Mouse (Mus musculus) kidney, adult 2 months (tissue): ENCODE measurements at regions not wholly inside any gene's neighbourhood (a gene's known extent, or its start where the extent isn't known, plus 50 kb on each side); places are given as distances from the start of the nearest gene placed in this dataset.

Experiments
- DNase-seq: peaks from one replicate; pipeline ENCODE4 v3.0.0; 2021
- H3K27ac ChIP-seq: fragments of 200-500 bp; 2 replicates; pipeline ENCODE4 v1.5.1; 2012; ENCODE audit warnings: low read depth, low read length, control low read depth, inconsistent platforms; ENCODE audit not compliant: insufficient read depth
- H3K27me3 ChIP-seq: fragments of 200-500 bp; replicated peaks from 2 replicates; pipeline ENCODE4 v1.6.1; 2012; ENCODE audit warnings: mild to moderate bottlenecking, moderate library complexity, low read length, inconsistent platforms; ENCODE audit not compliant: control insufficient read depth, insufficient read depth
- H3K36me3 ChIP-seq: fragments of 200-500 bp; 2 replicates; pipeline ENCODE4 v1.6.1; 2012; ENCODE audit warnings: mild to moderate bottlenecking, moderate library complexity, low read length, inconsistent platforms; ENCODE audit not compliant: control insufficient read depth, insufficient read depth
- H3K4me1 ChIP-seq: fragments of 200-500 bp; 2 replicates; pipeline ENCODE4 v1.6.1; 2011; ENCODE audit warnings: low read length; ENCODE audit not compliant: control insufficient read depth, insufficient read depth
- H3K4me3 ChIP-seq: fragments of 200-500 bp; 2 replicates; pipeline ENCODE4 v1.5.1; 2011; ENCODE audit warnings: mild to moderate bottlenecking, low read depth, low read length, control low read depth; ENCODE audit not compliant: insufficient read depth
- CTCF ChIP-seq: fragments of 200-500 bp; conservative IDR thresholded peaks from 2 replicates; pipeline ENCODE4 v1.5.1; 2011; ENCODE audit warnings: low read depth, mild to moderate bottlenecking, control low read depth, low read length, moderate library complexity, mixed read lengths; ENCODE audit not compliant: insufficient read depth, insufficient read length
- POLR2A ChIP-seq: fragments of 200-500 bp; IDR thresholded peaks from one replicate; pipeline ENCODE4 v1.6.1; 2011; ENCODE audit warnings: low read depth, low read length, control low read depth
- WGBS: fragments of 180-500 bp; shearing (Covaris S2); methylation state at CpG from one replicate; pipeline ENCODE4 v1.1.7; 2018; 5-methylcytosine and 5-hydroxymethylcytosine counted together

GRCm38 (mm10) chr3:151298325-151298724 is 139.4 kb upstream of the Adgrl4 start:
- H3K36me3 ChIP-seq = no peaks in the 10 kb centered on the region
- no peak overlapping the region for H3K27ac ChIP-seq
- peak; percentile 86 for DNase-seq
- TF ChIP-seq POLR2A = no peak
- no peak for TF ChIP-seq CTCF
- 49% methylated on average over 2 of the region's 2 CpGs for WGBS
- no peaks in the 10 kb centered on the region for H3K27me3 ChIP-seq
- H3K4me1 ChIP-seq = no peaks in the 10 kb centered on the region; the same call in 1 of the 2 replicates
- no peak overlapping the region for H3K4me3 ChIP-seq

GRCm38 (mm10) chr3:151305402-151305801 is 132.3 kb upstream of the Adgrl4 start:
- H3K27me3 ChIP-seq = no peaks in the 10 kb centered on the region
- WGBS = 87% methylated on average over 4 of the region's 4 CpGs

GRCm38 (mm10) chr3:151307975-151308374 is 129.7 kb upstream of the Adgrl4 start:
- Histone ChIP-seq H3K27me3 (no peaks in the 10 kb centered on the region), H3K36me3 (no peaks in the 10 kb centered on the region), H3K27ac (no peak overlapping the region), H3K4me3 (no peak overlapping the region), H3K4me1 (no peaks in the 10 kb centered on the region)
- no peak for DNase-seq
- TF ChIP-seq CTCF (no peak), POLR2A (no peak)
- WGBS = 47% methylated on average over 4 of the region's 4 CpGs

More at GRCm38 (mm10) chr3:151305402-151305801, 132.3 kb upstream of the Adgrl4 start:
- H3K36me3 ChIP-seq = no peaks in the 10 kb centered on the region
- no peak overlapping the region for H3K4me3 ChIP-seq
- DNase-seq = no peak
- no peak overlapping the region for H3K27ac ChIP-seq
- no peak for TF ChIP-seq CTCF
- no peaks in the 10 kb centered on the region for H3K4me1 ChIP-seq

- no peak for TF ChIP-seq CTCF
- no peak for TF ChIP-seq POLR2A
- H3K27me3 ChIP-seq = no peaks in the 10 kb centered on the region
- no peaks in the 10 kb centered on the region for H3K36me3 ChIP-seq
- no peaks in the 10 kb centered on the region for H3K4me1 ChIP-seq
- H3K27ac ChIP-seq = no peak overlapping the region
- H3K4me3 ChIP-seq = no peak overlapping the region
- peak; percentile 78 for DNase-seq
- 21% methylated on average over 3 of the region's 3 CpGs for WGBS
Observed at GRCm38 (mm10) chr3:151323835-151324234, 113.9 kb upstream of the Adgrl4 start.

GRCm38 (mm10) chr3:151329801-151330200 is 107.9 kb upstream of the Adgrl4 start:
- no peaks in the 10 kb centered on the region for H3K27me3 ChIP-seq
- H3K36me3 ChIP-seq = no peaks in the 10 kb centered on the region
- TF ChIP-seq CTCF = no peak
- no peak for TF ChIP-seq POLR2A
- no peaks in the 10 kb centered on the region for H3K4me1 ChIP-seq
- 77% methylated on average over 4 of the region's 4 CpGs for WGBS
- H3K27ac ChIP-seq = no peak overlapping the region
- no peak overlapping the region for H3K4me3 ChIP-seq
- peak; percentile 30 for DNase-seq

- DNase-seq = no peak
- WGBS = 80% methylated on average over 2 of the region's 2 CpGs
- H3K27ac ChIP-seq = no peak overlapping the region
Observed at GRCm38 (mm10) chr3:151331906-151332305, 105.8 kb upstream of the Adgrl4 start.

GRCm38 (mm10) chr3:151332317-151332687 is 105.4 kb upstream of the Adgrl4 start:
- H3K4me3 ChIP-seq = no peak overlapping the region
- WGBS = 73% methylated on average over 1 of the region's 1 CpGs
- DNase-seq = no peak
- TF ChIP-seq CTCF (no peak), POLR2A (no peak)
- H3K4me1 ChIP-seq = no peaks in the 10 kb centered on the region
- H3K27me3 ChIP-seq = no peaks in the 10 kb centered on the region
- no peaks in the 10 kb centered on the region for H3K36me3 ChIP-seq
- no peak overlapping the region for H3K27ac ChIP-seq

More at GRCm38 (mm10) chr3:151331906-151332305, 105.8 kb upstream of the Adgrl4 start:
- TF ChIP-seq CTCF = no peak
- TF ChIP-seq POLR2A = no peak
- H3K4me1 ChIP-seq = no peaks in the 10 kb centered on the region
- no peaks in the 10 kb centered on the region for H3K36me3 ChIP-seq
- no peak overlapping the region for H3K4me3 ChIP-seq
- no peaks in the 10 kb centered on the region for H3K27me3 ChIP-seq
